Mouse (Mus musculus): ENCODE measurements around the gene Cyth1.

The Cyth1 gene

GRCm38 (mm10) chr11:118113516-118114205, 134.7 kb downstream of the Cyth1 start:
- DNase-seq (ENCODE audit: low spot score), result no peak

GRCm38 (mm10) chr11:118104001-118104400, 144.4 kb downstream of the Cyth1 start:
- DNase-seq (ENCODE audit: low spot score), result peak; percentile 52

GRCm38 (mm10) chr11:118103383-118103782, 145.0 kb downstream of the Cyth1 start:
- no peak for DNase-seq (ENCODE audit: low spot score)

GRCm38 (mm10) chr11:118102838-118103237, 145.6 kb downstream of the Cyth1 start:
- DNase-seq (ENCODE audit: low spot score), result peak; percentile 56

GRCm38 (mm10) chr11:118101133-118101532, 147.3 kb downstream of the Cyth1 start:
- no peak for DNase-seq (ENCODE audit: low spot score)

- DNase-seq (ENCODE audit: low spot score), result no peak
These were observed 151.7 kb downstream of the Cyth1 start for GRCm38 (mm10) chr11:118096736-118097135.

GRCm38 (mm10) chr11:118095004-118095403, 153.4 kb downstream of the Cyth1 start:
- no peak for DNase-seq (ENCODE audit: low spot score)

GRCm38 (mm10) chr11:118091002-118091670, 157.3 kb downstream of the Cyth1 start:
- DNase-seq (ENCODE audit: low spot score), result no peak

- DNase-seq (ENCODE audit: low spot score), result no peak
These were observed 159.5 kb downstream of the Cyth1 start for GRCm38 (mm10) chr11:118088896-118089295.

GRCm38 (mm10) chr11:118085961-118086360, 162.4 kb downstream of the Cyth1 start:
- DNase-seq (ENCODE audit: low spot score), result no peak

- DNase-seq (ENCODE audit: low spot score), result no peak
These were observed 163.2 kb downstream of the Cyth1 start for GRCm38 (mm10) chr11:118085176-118085575.

- DNase-seq (ENCODE audit: low spot score), result peak; percentile 46
These were observed 164.1 kb downstream of the Cyth1 start for GRCm38 (mm10) chr11:118084266-118084665.

GRCm38 (mm10) chr11:118083811-118084210, 164.6 kb downstream of the Cyth1 start:
- no peak for DNase-seq (ENCODE audit: low spot score)

GRCm38 (mm10) chr11:118082294-118082693, 166.1 kb downstream of the Cyth1 start:
- DNase-seq (ENCODE audit: low spot score), result no peak
